Mouse (Mus musculus) adrenal gland, postnatal 25 days (tissue): ENCODE results near the gene 4930469K13Rik. TPM values are rescaled to one million over a fixed set of nuclear protein-coding genes. Genes with fewer than 3 reads are reported as not detected.

Experiments used
- DNase-seq: peaks from one replicate; pipeline ENCODE4 v3.0.0; 2021; ENCODE audit warnings: mixed read lengths
- total RNA-seq: library from RNA; stranded (reverse); gene quantifications from 2 replicates; pipeline ENCODE4 v1.2.3, GENCODE M21; 2021

4930469K13Rik gene
- total RNA-seq, 1 experiment from 2014 or later = not detected

DNA sequence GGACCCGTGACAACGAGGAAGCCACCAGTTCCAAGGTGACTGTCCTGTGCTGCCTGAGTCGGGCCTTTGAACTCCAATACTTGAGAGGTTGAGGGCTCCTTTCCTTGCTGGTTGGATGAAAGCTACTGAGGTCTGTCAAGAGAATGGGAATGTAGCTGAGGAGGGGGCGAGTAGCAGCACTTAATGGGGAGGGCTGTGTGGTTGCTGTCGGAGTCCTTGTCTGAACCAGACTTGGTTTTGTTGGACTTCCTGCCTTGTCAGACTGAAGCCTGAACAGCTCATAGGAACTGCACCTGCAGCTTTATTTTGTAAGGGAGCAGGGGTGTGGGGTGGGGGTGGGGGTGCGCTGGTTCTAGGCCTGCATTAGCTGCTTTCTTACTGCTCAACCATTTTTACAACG is 19.8 kb downstream of the 4930469K13Rik start:
- DNase-seq = no peak

DNA sequence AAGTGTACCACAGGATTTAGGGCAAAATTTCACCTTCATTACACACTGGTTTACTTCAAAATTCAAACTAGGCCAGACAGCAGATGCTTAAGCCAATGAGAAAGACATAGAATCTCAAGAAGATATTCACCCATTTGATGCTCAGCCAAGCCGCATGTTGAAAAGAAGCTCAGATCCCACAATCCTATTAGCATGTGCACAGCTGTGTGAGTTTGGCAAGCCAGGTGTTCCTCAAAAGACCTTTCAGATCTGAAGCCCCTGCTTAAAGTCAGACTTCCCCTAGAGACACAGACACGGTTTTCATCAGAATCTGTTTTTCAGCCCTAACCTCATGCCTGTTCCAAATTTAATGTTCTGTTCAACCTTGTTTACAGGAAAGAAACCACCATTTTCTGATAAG is 20.5 kb downstream of the 4930469K13Rik start:
- DNase-seq = no peak

DNA sequence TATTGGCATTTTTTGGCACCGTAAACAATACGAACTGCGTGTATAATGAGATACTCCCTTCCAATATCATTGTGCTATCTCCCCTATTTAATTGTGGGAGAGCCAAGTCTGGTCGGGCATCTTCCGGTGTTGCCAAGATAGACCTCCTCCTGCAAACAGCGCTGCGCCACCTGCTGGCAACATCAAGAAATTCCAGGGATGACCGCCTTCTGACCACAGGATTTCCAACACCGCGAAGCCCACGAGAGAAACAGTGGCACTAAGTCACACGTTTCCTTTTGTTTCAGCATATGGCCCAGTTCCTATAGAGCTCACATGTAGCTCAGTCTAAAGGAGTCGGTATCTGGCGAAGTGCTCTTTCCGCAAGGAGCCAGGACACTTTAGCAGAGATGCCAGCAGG is 24.6 kb downstream of the 4930469K13Rik start:
- DNase-seq = peak; percentile 69

DNA sequence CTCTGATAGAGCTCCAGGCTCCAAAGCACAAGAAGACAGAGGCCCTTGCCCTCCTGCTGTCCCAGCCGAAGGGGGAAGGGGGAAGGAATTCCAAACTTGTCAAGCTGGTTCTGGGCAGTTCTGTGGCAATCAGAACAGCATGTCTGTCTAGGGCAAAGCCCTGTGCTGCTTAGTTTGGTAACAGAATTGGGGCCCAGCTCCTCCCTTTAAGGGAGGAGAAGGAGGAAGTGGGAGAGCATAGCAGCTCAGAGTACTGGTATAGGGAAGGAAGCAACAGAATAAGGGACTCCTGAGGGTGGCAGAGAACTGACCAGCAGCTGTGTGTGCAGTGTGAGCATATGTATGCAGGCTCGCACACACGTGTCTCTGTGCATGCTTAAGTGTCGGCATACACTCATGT is 26.0 kb downstream of the 4930469K13Rik start:
- DNase-seq = no peak

DNA sequence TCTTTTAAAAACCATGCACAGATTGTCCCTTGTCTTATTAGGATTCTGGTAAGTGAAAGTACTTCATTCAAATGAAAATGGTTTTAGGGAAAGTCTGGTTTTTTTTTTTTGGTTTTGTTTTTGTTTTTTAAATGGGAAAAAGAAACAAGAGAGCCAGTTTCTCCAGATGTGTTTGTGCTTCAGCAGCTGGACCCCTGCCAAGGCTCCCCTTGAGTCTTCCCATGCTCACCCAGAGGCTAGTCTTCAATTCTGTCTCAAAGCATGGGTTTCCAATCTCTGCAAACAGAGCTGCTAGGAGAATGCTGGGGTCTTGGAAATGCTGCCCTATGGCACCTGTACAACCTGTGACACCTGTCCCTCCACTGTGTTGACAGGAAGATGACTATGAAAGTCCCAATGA is 27.8 kb downstream of the 4930469K13Rik start:
- DNase-seq = no peak

DNA sequence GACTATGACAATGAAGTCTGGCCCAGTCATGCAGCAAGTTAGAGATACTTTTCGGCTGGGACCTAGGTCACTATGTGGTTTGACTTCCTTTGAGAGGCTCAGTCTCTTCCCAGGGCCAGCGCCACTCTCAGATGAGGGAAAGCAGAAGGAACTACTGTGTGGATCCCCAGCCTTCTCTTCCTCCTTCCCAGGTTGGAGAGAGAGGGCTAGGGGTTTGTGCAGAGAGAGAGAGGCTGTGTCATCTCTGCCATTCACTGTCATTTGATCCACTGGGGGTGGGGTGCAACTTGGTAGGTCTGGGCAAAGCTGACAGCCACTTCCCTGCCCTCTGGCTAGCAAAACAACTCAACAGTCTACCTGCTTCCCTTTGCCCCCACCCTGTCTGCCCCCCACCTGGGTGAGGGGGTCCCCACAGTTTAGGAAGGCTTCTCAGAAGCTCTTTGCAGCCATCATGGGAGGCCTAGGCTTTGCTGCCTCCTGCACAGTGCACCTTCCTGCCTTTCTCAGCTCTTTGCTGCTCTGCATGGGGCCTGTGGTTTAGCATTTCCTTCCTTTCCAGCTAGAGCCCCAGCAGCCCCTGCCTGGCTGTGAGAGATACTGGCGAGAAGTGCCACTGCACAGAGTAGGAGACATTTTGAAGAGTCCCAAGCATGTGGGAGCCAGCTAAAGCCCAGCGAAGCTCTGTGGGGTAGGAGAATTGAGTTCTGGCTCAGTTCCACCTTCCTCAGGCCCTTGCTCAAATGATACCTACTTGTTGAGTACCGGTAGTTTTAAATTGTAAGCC is 34.5 kb downstream of the 4930469K13Rik start:
- DNase-seq = no peak

DNA sequence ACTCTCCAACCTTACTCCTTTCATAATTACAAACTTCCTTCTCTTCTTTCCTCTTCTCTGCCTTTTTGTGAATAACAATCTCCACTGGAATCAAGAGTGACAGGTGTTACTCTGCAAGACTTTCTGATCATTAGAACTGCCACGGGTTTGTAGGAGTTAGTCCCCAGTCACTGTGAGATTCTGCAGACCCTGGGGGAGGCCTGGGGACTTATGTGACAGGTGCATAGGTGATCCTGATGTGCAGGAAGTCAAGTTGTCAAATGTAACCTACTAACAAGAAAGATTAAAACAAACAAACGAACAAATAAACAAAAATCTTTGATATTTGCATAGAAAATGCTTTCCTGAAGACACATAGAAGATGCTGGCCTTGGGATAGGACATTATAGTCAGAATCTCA is 35.1 kb downstream of the 4930469K13Rik start:
- no peak for DNase-seq

DNA sequence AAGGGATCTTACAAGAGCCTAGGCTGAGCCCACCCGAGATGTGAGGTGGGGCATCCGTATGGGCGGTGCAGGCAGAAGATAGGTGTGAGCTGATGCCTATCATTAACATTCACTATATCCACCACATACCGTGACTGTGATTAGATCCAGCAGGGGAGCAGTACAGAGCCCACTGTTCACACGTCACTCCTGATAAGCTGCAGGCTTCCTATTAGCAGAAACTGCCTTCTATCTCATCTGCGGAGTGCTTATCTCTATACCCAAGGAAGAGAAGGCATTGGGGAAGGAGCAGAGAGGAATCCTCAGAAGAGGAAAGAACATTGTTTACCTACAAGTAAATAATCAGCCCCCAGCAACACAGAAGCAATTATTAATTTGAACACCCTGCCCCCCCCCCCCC is 36.6 kb downstream of the 4930469K13Rik start:
- no peak for DNase-seq

DNA sequence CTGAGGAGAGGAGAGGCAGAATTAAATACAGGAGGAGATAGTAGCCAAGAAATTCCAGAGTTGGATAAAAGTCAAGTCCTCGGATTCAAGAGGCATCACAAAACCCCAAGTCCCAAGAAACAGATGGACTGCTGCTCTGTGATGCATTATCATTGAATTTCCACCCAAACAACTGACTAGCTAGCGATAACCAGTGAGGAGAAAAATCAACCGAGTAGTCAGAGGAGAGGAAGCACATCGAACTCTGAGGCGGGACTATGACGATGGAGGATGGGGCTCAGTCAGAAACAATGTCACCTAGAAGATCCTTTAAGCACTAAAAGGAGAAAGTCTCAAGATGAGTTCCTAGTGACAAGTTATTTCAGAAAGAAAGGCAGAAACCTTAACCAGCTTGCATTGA is 39.4 kb downstream of the 4930469K13Rik start:
- DNase-seq = no peak

DNA sequence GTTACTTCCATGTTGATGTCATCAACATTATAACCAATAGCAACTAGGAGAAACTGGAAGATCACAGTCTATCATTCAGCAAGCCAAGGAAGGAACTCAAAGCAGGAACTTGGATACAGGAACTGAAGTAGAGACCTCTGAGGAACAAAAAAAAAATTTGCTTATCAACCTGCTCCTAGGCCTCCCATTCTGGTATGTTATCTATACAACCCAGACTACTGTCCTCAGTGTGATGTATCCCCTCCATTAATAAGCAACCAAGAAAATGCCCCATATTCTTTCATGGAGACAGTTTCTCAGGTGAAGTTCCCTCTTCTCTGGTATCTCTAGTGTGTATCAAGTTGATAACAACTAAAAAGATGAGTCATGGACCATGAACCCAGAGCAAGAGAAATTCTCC is 40.0 kb downstream of the 4930469K13Rik start:
- DNase-seq = no peak

DNA sequence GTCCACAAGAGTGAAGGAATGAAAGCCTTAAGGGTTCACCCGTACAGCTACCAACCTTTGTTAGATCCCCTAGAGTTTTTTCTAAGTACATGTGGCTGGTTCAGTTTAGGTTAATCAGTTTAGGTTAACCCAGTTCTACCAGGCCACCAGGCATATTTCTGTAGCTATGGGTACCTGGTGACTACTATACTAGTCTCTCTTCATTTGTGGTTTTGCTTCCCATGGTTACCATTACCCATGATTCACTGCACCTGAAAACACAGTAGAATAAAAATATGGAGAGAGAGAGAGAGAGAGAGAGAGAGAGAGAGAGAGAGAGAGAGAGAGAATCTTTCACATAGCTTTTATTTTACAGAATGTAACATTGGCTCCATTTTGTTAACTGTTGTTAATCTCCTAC is 41.6 kb downstream of the 4930469K13Rik start:
- DNase-seq = no peak

DNA sequence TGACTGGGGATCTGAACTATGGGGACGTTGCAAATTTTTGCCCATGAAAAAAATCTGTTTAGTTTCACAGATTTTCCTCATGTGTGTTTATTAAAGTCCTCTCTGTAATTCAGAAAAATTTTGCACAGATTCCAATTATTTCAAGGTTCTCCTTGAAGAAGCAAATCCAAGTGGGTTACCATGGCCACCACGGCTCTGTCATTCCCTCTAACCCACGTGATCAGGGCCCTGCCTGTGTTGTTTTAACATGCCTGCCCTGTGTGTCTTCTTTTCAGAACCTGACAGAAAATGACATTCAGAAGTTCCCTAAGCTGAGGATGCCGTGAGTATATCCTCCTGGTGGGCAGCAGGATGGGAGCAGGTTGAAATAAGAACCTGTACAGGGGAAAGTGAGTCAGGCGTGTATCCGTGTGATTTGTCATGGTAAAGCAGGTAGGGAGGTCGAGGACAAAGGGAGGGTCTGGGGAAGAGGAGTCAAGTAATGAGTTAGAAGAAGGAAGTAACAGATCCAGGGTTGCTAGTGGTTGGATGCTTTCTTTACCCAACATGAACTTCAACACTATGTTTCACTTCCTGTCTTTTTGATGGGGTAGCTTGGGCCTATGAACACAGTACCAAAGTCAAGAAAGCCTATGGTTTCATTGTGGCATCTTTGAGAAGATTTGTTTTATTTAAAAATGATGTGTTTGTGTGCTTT is 44.2 kb downstream of the 4930469K13Rik start:
- no peak for DNase-seq

DNA sequence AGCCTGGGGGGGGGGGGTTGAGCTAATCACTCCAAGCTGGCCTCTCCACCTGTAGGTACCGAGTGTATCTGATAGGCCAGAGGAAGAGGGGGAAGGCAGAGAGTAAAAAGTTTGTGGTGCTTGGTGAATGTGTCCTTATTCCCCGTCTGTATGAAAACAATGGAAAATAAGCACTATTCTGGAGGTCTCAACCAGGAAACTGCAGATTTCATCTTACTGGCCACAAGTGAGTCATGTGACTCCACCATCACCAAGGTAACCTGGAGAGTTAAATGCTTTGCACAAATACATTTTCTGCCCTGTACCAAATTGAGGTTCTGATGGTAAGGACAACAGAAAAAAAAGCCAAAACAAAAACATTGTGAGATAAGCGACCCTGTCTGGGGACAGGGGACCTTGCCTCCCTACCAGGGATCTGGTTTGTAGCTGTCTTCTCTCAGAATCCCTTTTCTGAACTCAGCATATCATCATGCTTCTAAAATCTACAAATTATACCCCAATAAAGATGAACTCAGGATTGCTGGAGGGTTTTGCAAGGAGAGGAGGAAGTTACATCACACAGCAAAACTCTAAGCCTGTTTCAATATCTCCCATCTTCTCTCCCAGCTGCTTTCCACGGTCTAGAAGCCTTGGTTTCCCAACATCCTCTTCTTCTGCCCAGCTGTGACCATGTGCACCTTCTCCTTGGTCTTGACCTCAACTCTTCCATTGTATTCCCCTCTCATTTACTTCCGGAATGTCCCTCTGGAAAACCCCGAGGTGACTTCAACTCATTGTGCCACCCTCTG is 45.1 kb downstream of the 4930469K13Rik start:
- DNase-seq = no peak

DNA sequence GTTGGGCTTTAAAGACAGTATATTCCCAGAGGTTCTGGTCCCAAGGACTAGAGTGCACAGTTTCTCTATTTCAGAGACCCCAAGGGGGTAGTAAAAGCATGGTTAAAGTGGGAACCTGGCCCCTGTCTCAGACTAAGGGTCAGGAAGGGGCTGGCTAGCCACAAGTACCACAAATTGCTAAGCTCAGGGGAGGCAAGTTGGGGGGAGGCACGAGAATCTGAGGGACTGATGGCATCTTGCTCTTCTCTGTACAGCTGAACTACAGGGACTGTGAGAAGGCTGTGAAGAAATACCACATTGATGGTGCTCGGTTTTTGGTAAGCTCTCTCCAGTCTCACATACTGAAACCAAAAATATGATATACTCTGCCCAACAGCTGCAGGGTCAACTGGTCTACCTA is 47.7 kb downstream of the 4930469K13Rik start:
- DNase-seq = no peak

DNA sequence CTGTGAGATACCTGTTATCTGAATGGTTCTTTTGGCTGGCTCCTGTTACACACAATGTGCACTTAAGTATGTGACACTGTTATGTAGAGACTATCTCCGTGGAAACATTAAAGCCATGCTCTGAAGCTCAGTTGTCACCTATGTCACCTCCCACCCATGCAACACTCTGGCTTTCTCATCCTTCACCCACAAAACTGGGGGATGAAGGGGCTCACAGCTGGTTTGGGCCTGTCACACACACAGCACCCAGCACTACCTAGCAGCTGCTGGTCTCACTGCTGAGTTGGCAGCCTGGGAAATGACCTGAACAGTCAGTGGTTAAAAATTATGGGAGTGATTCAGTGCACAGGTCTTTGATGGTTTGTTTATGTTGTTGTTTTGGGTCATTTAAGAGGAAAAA is 48.3 kb downstream of the 4930469K13Rik start:
- no peak for DNase-seq

DNA sequence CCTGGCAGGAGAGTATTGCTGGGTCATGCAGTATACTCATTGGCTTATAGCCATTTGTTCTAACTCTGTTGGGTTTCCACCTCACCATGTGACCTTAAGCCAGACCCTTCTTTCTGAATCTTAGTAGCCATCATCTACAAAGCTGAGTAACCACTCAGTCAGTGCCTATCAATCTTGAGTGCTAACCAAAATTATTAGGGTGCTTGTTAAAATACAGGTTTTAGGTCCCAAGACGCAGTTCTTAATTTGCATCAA is 49.3 kb downstream of the 4930469K13Rik start:
- DNase-seq = no peak

DNA sequence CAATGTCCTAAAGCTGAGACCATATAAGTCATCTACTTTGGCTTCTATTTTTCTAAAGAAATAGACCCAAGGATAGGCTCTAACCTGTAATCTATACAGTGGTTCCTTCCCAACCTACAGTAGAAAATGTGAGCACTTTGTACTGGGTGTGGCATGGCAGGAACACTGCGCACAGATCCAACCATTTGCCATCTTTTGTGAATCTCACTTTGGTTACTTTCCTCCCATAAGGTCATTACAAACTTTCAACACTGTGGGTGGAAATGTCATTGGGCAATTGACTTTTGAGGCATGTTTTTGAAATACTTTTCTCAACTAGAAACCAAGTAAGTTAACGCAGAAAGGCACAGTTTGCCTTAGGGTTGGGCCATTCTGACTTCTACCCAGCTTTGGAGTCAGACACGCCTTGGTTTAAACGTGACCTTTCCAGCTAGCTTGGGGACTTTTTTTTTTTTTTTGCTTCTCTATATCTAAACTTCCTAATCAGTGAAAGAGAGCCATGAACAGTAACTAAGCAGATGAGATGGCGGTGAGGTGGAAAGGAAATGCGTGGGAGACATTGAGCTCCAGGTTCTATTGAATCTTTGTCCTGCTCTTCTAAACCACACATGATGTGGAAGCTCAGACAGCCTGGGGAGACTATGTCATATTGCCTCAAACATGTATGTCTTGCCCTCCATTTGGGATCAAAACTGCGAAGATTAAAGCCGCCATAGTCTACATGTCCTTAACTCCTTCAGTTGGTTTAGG is 49.8 kb downstream of the 4930469K13Rik start:
- DNase-seq = no peak

DNA sequence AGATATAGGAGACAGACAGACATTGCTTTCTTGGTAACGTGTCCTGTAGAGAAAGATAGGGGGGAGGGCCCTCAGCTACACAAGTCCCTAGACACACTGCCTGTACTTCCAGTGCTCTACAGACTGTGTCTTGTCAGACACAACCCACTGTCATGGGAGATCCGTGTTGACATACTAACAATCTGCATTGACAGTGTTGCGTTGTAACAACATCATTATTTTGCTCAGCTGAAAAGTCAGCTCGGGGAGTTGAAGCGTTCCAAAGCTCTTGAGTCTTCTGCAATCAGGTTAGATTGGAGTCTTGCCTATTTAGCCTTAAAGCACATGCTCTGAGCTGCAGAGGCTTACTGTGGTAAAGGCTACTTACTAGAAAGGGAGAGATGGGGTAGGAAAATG is 50.8 kb downstream of the 4930469K13Rik start:
- no peak for DNase-seq

DNA sequence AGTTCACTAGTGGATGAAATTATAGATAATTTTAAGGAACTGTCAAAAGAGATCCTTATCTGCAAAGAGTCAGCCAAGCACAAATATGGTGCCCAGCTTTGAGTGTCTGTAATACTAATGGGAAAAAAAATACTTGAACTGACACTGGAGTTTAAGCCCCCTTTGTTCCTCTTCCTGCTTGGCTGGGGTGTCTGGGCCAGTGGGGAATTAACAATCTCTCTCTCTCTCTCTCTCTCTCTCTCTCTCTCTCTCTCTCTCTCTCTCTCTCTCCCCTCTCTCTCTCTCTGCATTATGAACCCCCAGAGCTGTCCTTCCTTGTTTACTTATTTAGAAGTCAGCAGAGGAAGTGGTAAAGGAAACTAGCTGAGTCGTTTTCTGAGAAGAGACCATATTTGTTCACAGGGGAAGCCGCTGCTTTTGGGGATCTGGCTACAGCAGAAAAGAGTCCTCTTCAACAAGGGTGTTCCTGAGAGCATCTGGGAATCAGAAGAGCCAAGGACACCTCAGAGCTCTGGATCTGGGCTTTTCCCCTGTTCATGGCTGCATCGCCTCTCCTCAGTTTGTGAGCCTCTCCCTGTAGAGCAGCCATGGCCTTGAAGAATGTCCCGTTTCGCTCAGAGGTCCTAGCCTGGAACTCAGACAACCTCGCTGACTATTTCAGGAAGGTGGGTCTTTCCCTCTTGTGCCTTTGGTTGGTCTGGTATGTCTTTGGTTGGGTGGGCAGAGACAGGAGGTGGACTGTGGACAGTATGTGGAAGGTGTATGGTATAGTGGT is 51.4 kb downstream of the 4930469K13Rik start, which contains the start of gene Lcp2:
TSS of gene Lcp2 (plus strand) at position 154 of the 775 bp plus-strand sequence.
- DNase-seq = no peak

DNA sequence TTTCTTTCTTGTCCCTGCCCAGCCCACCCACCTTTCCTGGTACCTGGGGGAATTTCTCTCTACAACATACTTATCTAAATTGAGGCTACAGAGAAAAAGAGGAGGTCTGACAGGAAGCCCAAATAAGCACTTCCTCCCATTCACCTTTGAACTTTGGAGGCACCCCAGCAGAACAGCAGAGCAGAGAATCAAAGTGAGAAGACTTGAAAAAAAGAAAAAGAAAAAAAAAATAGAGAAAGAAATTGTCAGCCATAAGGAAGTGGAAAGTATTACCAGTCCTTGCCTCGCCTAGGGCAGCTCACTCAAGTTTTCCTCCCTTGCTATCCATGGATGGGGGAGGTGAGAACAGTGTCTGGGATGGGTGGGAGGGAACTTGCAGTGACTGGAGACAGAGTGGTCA is 55.5 kb downstream of the 4930469K13Rik start:
- no peak for DNase-seq

DNA sequence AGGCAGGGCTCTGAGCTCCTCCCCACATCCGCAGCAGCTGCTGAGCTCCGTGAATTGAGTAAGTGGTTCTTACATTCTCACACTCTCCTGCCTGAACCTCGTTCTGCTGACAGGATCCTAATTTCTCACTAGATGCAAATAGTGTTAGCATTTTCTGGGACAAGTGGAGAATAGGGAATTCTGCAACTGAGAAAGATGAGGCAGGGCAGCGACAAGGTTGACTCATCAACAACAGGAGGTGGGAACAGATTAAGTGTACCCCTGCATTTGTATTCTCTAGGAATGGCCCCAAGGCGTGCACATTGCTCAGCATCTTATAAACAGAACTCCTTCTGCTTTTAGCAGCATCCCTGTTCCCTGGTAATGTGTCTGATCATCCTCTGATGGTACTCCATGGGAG is 58.3 kb downstream of the 4930469K13Rik start:
- no peak for DNase-seq
